Mouse (Mus musculus): ENCODE data around the gene Fgf4. TPM values are rescaled to one million over a fixed set of nuclear protein-coding genes. Genes with fewer than 3 reads are reported as not detected.

The Fgf4 gene
- polyA plus RNA-seq, 1 experiment from 2014 or later, result not detected

GRCm38 (mm10) chr7:144837891-144838488 is 9.2 kb upstream of the Fgf4 start, which contains the start of gene Fgf3:
TSS of gene Fgf3 (plus strand) at chr7:144838083.
- WGBS, result 2% methylated on average over 40 of the region's 43 CpGs
- Histone ChIP-seq H3K4me1 (replicated peaks; ENCODE audit: control insufficient read depth, insufficient read depth, low read length) (peaks cover 7% of the 10 kb centered on the region), H3K9me3 (ENCODE audit: control insufficient read depth, low read length) (no peaks in the 10 kb centered on the region), H3K4me3 (ENCODE audit: low read depth, low read length) (peak within 1 kb of the TSS; percentile 40), H3K27ac (ENCODE audit: low read depth, low read length) (no peak within 1 kb of the TSS), H3K36me3 (ENCODE audit: control insufficient read depth, insufficient read depth, low read length) (no peaks in the 10 kb centered on the region), H3K9ac (ENCODE audit: low read depth, low read length) (0 out of 2 replicates have a peak within 1 kb of the TSS, but pooled peaks have one; percentile 3), H3K27me3 (ENCODE audit: control insufficient read depth, insufficient read depth, low read length) (peaks cover 53% of the 10 kb centered on the region), H3K4me2 (replicated peaks; ENCODE audit: low read depth, low read length) (peak within 1 kb of the TSS; percentile 72)
- DNase-seq (ENCODE audit: low spot score) (peak; percentile 50), ATAC-seq (ENCODE audit: low FRiP score) (peak; percentile 50; the same call in 1 of the 2 replicates)

- DNase-seq (ENCODE audit: low spot score) (peak; percentile 73), ATAC-seq (ENCODE audit: low FRiP score) (peak; percentile 57)
- peaks cover 7% of the 10 kb centered on the region for H3K4me1 ChIP-seq (replicated peaks; ENCODE audit: control insufficient read depth, insufficient read depth, low read length)
- H3K4me2 ChIP-seq (replicated peaks; ENCODE audit: low read depth, low read length), result peak overlapping the region; percentile 72
- H3K9me3 ChIP-seq (ENCODE audit: control insufficient read depth, low read length), result no peaks in the 10 kb centered on the region
- no peaks in the 10 kb centered on the region for H3K36me3 ChIP-seq (ENCODE audit: control insufficient read depth, insufficient read depth, low read length)
- H3K9ac ChIP-seq (ENCODE audit: low read depth, low read length), result 0 out of 2 replicates have a peak overlapping the region, but pooled peaks have one; percentile 3
- peak overlapping the region; percentile 40 for H3K4me3 ChIP-seq (ENCODE audit: low read depth, low read length)
- under 1% methylated on average over 92 of the region's 94 CpGs for WGBS
- no peak overlapping the region for H3K27ac ChIP-seq (ENCODE audit: low read depth, low read length)
- peaks cover 53% of the 10 kb centered on the region for H3K27me3 ChIP-seq (ENCODE audit: control insufficient read depth, insufficient read depth, low read length)
Observed at GRCm38 (mm10) chr7:144838522-144839503, 8.4 kb upstream of the Fgf4 start.

- Histone ChIP-seq H3K36me3 (ENCODE audit: control insufficient read depth, insufficient read depth, low read length) (no peaks in the 10 kb centered on the region), H3K27ac (ENCODE audit: low read depth, low read length) (no peak overlapping the region), H3K4me2 (replicated peaks; ENCODE audit: low read depth, low read length) (no peak overlapping the region), H3K4me3 (ENCODE audit: low read depth, low read length) (no peak overlapping the region), H3K27me3 (ENCODE audit: control insufficient read depth, insufficient read depth, low read length) (peaks cover 3% of the 10 kb centered on the region), H3K9me3 (ENCODE audit: control insufficient read depth, low read length) (no peaks in the 10 kb centered on the region), H3K4me1 (replicated peaks; ENCODE audit: control insufficient read depth, insufficient read depth, low read length) (no peaks in the 10 kb centered on the region), H3K9ac (ENCODE audit: low read depth, low read length) (no peak overlapping the region)
- peak; percentile 54 for DNase-seq (ENCODE audit: low spot score)
- 28% methylated on average over 4 of the region's 4 CpGs for WGBS
- no peak for ATAC-seq (ENCODE audit: low FRiP score)
Observed at GRCm38 (mm10) chr7:144846158-144846557, 1.0 kb upstream of the Fgf4 start.

GRCm38 (mm10) chr7:144851321-144851720 is 4.2 kb downstream of the Fgf4 start:
- Histone ChIP-seq H3K9me3 (ENCODE audit: control insufficient read depth, low read length) (no peaks in the 10 kb centered on the region), H3K36me3 (ENCODE audit: control insufficient read depth, insufficient read depth, low read length) (no peaks in the 10 kb centered on the region), H3K27me3 (ENCODE audit: control insufficient read depth, insufficient read depth, low read length) (no peaks in the 10 kb centered on the region), H3K9ac (ENCODE audit: low read depth, low read length) (no peak overlapping the region), H3K27ac (ENCODE audit: low read depth, low read length) (no peak overlapping the region), H3K4me3 (ENCODE audit: low read depth, low read length) (no peak overlapping the region), H3K4me2 (replicated peaks; ENCODE audit: low read depth, low read length) (no peak overlapping the region), H3K4me1 (replicated peaks; ENCODE audit: control insufficient read depth, insufficient read depth, low read length) (no peaks in the 10 kb centered on the region)
- 58% methylated on average over 3 of the region's 3 CpGs for WGBS
- ATAC-seq (ENCODE audit: low FRiP score), result no peak
- no peak for DNase-seq (ENCODE audit: low spot score)

GRCm38 (mm10) chr7:144854966-144855365 is 7.8 kb downstream of the Fgf4 start:
- Histone ChIP-seq H3K27ac (ENCODE audit: low read depth, low read length) (no peak overlapping the region), H3K9ac (ENCODE audit: low read depth, low read length) (no peak overlapping the region), H3K36me3 (ENCODE audit: control insufficient read depth, insufficient read depth, low read length) (no peaks in the 10 kb centered on the region), H3K4me2 (replicated peaks; ENCODE audit: low read depth, low read length) (no peak overlapping the region), H3K4me3 (ENCODE audit: low read depth, low read length) (no peak overlapping the region), H3K4me1 (replicated peaks; ENCODE audit: control insufficient read depth, insufficient read depth, low read length) (no peaks in the 10 kb centered on the region), H3K9me3 (ENCODE audit: control insufficient read depth, low read length) (no peaks in the 10 kb centered on the region), H3K27me3 (ENCODE audit: control insufficient read depth, insufficient read depth, low read length) (peaks cover 10% of the 10 kb centered on the region)
- no peak for DNase-seq (ENCODE audit: low spot score)
- no peak for ATAC-seq (ENCODE audit: low FRiP score)
- 57% methylated on average over 3 of the region's 3 CpGs for WGBS

GRCm38 (mm10) chr7:144857158-144857557 is 10.0 kb downstream of the Fgf4 start:
- no peak overlapping the region for H3K9ac ChIP-seq (ENCODE audit: low read depth, low read length)
- H3K36me3 ChIP-seq (ENCODE audit: control insufficient read depth, insufficient read depth, low read length), result no peaks in the 10 kb centered on the region
- no peak overlapping the region for H3K4me3 ChIP-seq (ENCODE audit: low read depth, low read length)
- no peak overlapping the region for H3K4me2 ChIP-seq (replicated peaks; ENCODE audit: low read depth, low read length)
- no peak for ATAC-seq (ENCODE audit: low FRiP score)
- peaks cover 32% of the 10 kb centered on the region for H3K27me3 ChIP-seq (ENCODE audit: control insufficient read depth, insufficient read depth, low read length)
- 92% methylated on average over 7 of the region's 7 CpGs for WGBS
- H3K9me3 ChIP-seq (ENCODE audit: control insufficient read depth, low read length), result no peaks in the 10 kb centered on the region
- no peak for DNase-seq (ENCODE audit: low spot score)
- no peak overlapping the region for H3K27ac ChIP-seq (ENCODE audit: low read depth, low read length)
- peaks cover 7% of the 10 kb centered on the region; the same call in 1 of the 2 replicates for H3K4me1 ChIP-seq (replicated peaks; ENCODE audit: control insufficient read depth, insufficient read depth, low read length)

- Histone ChIP-seq H3K27me3 (ENCODE audit: control insufficient read depth, insufficient read depth, low read length) (peaks cover 38% of the 10 kb centered on the region), H3K9ac (ENCODE audit: low read depth, low read length) (no peak overlapping the region), H3K27ac (ENCODE audit: low read depth, low read length) (no peak overlapping the region), H3K4me3 (ENCODE audit: low read depth, low read length) (no peak overlapping the region), H3K9me3 (ENCODE audit: control insufficient read depth, low read length) (no peaks in the 10 kb centered on the region), H3K4me1 (replicated peaks; ENCODE audit: control insufficient read depth, insufficient read depth, low read length) (peaks cover 8% of the 10 kb centered on the region; the same call in 1 of the 2 replicates), H3K36me3 (ENCODE audit: control insufficient read depth, insufficient read depth, low read length) (no peaks in the 10 kb centered on the region), H3K4me2 (replicated peaks; ENCODE audit: low read depth, low read length) (no peak overlapping the region)
- DNase-seq (ENCODE audit: low spot score) (no peak), ATAC-seq (ENCODE audit: low FRiP score) (no peak)
- WGBS, result 76% methylated on average over 3 of the region's 3 CpGs
Observed at GRCm38 (mm10) chr7:144857826-144858342, 10.7 kb downstream of the Fgf4 start.

GRCm38 (mm10) chr7:144858702-144859101 is 11.5 kb downstream of the Fgf4 start:
- Histone ChIP-seq H3K9ac (ENCODE audit: low read depth, low read length) (no peak overlapping the region), H3K27ac (ENCODE audit: low read depth, low read length) (no peak overlapping the region), H3K9me3 (ENCODE audit: control insufficient read depth, low read length) (no peaks in the 10 kb centered on the region), H3K27me3 (ENCODE audit: control insufficient read depth, insufficient read depth, low read length) (peaks cover 44% of the 10 kb centered on the region), H3K4me1 (replicated peaks; ENCODE audit: control insufficient read depth, insufficient read depth, low read length) (peaks cover 8% of the 10 kb centered on the region; the same call in 1 of the 2 replicates), H3K4me2 (replicated peaks; ENCODE audit: low read depth, low read length) (no peak overlapping the region), H3K36me3 (ENCODE audit: control insufficient read depth, insufficient read depth, low read length) (no peaks in the 10 kb centered on the region), H3K4me3 (ENCODE audit: low read depth, low read length) (no peak overlapping the region)
- 92% methylated on average over 1 of the region's 1 CpGs for WGBS
- no peak for ATAC-seq (ENCODE audit: low FRiP score)
- no peak for DNase-seq (ENCODE audit: low spot score)

Measured in hindbrain, embryonic 11.5 days (tissue).